ENCODE assay signal across 9 mouse cellular contexts in the genomic region with DNA sequence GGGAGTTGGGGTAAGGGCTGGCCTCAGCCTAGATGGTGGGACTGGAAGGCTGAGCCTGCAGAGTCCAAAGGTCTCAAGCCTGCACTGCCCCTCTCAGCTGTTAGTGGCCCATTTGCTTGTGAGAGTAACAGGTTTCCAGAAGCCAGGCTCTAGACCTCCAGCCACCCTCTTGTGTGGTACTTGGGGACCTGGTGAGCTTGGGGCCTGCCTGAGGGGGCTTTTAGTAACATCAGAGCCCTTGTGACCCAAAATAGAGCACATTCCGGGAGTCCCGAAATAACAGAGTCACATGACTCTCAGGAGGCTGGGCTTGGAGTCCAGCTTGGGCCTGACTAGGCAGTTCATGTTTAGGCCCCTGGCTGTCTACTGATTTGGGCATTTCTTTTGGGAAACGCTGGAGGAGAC. TPM values are rescaled to one million over a fixed set of nuclear protein-coding genes. Genes with fewer than 3 reads are reported as not detected.
DNase-seq lines count a peak whose midpoint lies in the region; ATAC-seq and TF ChIP-seq lines count a peak whose summit lies in the region.
"Had no signal": no experiment of that assay in that cellular context is flagged by ENCODE, and none has a peak within 500 bp of the region (broad histone marks: within the 10 kb centered on the region; RNA-seq: fewer than 3 reads in every experiment).

No protein-coding gene starts in this region.

- DNase-seq in gastrocnemius, adult 2 months = peak; percentile 78
- no peak for DNase-seq in gastrocnemius, postnatal 4 days (ENCODE audit: low spot score in 2 of 2)
- DNase-seq in heart, adult 2 months = peak; percentile 74 to 77
- DNase-seq in kidney, adult 8-10 months = peak; percentile 68 to 69
- no peak for DNase-seq in cerebellum, postnatal 10 days
- DNase-seq in left cerebral cortex, postnatal 4 days = no peak

- H3K4me3 ChIP-seq in gastrocnemius, adult 2 months = peak overlapping the region; percentile 91
- peak overlapping the region; percentile 92 for H3K4me3 ChIP-seq in heart, adult 2 months
- no peak overlapping the region; the same call in 1 of the 2 replicates for H3K4me3 ChIP-seq in midbrain, embryonic 12.5 days

- peaks cover 12% of the 10 kb centered on the region for H3K79me2 ChIP-seq in heart, adult 2 months (replicated peaks; ENCODE audit: control insufficient read depth, insufficient read depth, low read length)

- H3K27ac ChIP-seq in gastrocnemius, adult 2 months = peak overlapping the region; percentile 97
- H3K27ac ChIP-seq in heart, adult 2 months = peak overlapping the region; percentile 87
- peak overlapping the region; percentile 42; the same call in 1 of the 2 replicates for H3K27ac ChIP-seq in midbrain, embryonic 12.5 days (replicated peaks)

- H3K4me1 ChIP-seq in heart, adult 2 months (ENCODE audit: control insufficient read depth, insufficient read depth, low read length) = peaks cover 47% of the 10 kb centered on the region
- H3K4me1 ChIP-seq in midbrain, embryonic 12.5 days = peaks cover 65% of the 10 kb centered on the region

- no peak for TF ChIP-seq CTCF in gastrocnemius, adult 2 months (IDR thresholded peaks at IDR 0.05)
- TF ChIP-seq CTCF in heart, adult 2 months (IDR thresholded peaks at IDR 0.05) = no peak

- H3K9me3 ChIP-seq in midbrain, embryonic 12.5 days = no peaks in the 10 kb centered on the region

- H3K36me3 ChIP-seq in heart, adult 2 months (ENCODE audit: control insufficient read depth, insufficient read depth, low read length) = no peaks in the 10 kb centered on the region
- no peaks in the 10 kb centered on the region for H3K36me3 ChIP-seq in midbrain, embryonic 12.5 days
- H3K36me3 ChIP-seq: G1E had no signal

- peak overlapping the region; percentile 89 for H3K4me2 ChIP-seq in midbrain, embryonic 12.5 days (replicated peaks)

- peak; percentile 59; the same call in 1 of the 2 replicates for TF ChIP-seq POLR2A in heart, adult 2 months (IDR thresholded peaks at IDR 0.05; ENCODE audit: insufficient read depth, low read depth, low read length)

- 0% methylated on average over 3 of the region's 3 CpGs for WGBS in heart, adult 2 months
- 19% methylated on average over 3 of the region's 3 CpGs for WGBS in midbrain, embryonic 12.5 days

- intact Hi-C loops in gastrocnemius, adult 2 months (cut with DNase I) = loop anchor here (5.0 kb wide), 3 partner anchors 63 to 127 kb away; no protein-coding TSS in a partner anchor
- intact Hi-C loops in heart, adult 2 months (cut with DNase I) = loop anchor here (5.0 kb wide), 3 partner anchors 82 to 127 kb away; no protein-coding TSS in a partner anchor
- intact Hi-C loops in left cerebral cortex, postnatal 4 days (cut with DNase I) = loop anchor here (5.0 kb wide), 1 partner anchor 107 kb away; no protein-coding TSS in a partner anchor

- TF ChIP-seq EP300 in heart, adult 2 months (IDR thresholded peaks at IDR 0.05; ENCODE audit: insufficient read depth, low read depth, low read length) = peak; percentile 47; the same call in 1 of the 2 replicates

- peak overlapping the region; percentile 68 for H3K9ac ChIP-seq in heart, adult 2 months (ENCODE audit: low read depth, low read length)
- peak overlapping the region; percentile 88 for H3K9ac ChIP-seq in midbrain, embryonic 12.5 days (replicated peaks)

- no peak for ATAC-seq in midbrain, embryonic 12.5 days (ENCODE audit: low FRiP score, low read depth)
- ATAC-seq in megakaryocyte progenitor cell, adult 5-6 weeks (replicated peaks; ENCODE audit: poor library complexity) = no peak

- H3K27me3 ChIP-seq in heart, adult 2 months (ENCODE audit: control insufficient read depth, insufficient read depth, low read length) = no peaks in the 10 kb centered on the region
- peaks cover 29% of the 10 kb centered on the region; the same call in 1 of the 2 replicates for H3K27me3 ChIP-seq in midbrain, embryonic 12.5 days

RNA-seq across cellular contexts. Expression of a gene that starts 3.4 kb away (rescaled TPM):
- total RNA-seq in gastrocnemius, adult 2 months (2021) = 100 to 1,000 TPM; 118 to 120 TPM
- total RNA-seq in gastrocnemius, postnatal 4 days (2021) = 10 to 100 TPM; 59.0 to 60.2 TPM
- total RNA-seq in heart, adult 2 months (2021) = 10 to 100 TPM; 45.1 to 52.0 TPM
- 42.7 and 52.6 TPM in 2 replicates for polyA plus RNA-seq in heart, adult 2 months (2012; rRNA removed)
- polyA plus RNA-seq in midbrain, embryonic 12.5 days (2016; fragmentation: Nextera tagmentation; extraction: Ambion mirVana) = 8.3 and 9.5 TPM in 2 replicates
- total RNA-seq in megakaryocyte progenitor cell, adult 5-6 weeks (2015) = 1.1 and 1.2 TPM in 2 replicates
- 1.9 and 2.5 TPM in 2 replicates for total RNA-seq in megakaryocyte progenitor cell, adult 5-6 weeks (2017)
- 10 to 100 TPM in 1 of 2 experiments, 1 to 10 TPM in 1; 8.8 to 12.8 TPM for total RNA-seq in left cerebral cortex, postnatal 4 days (2021)
- polyA plus RNA-seq: G1E had no signal

Comparison
In these comparisons a context has a peak if more than half of its experiments do, and no peak if none do; other contexts are left out.
1. DNase-seq: peak in gastrocnemius, adult 2 months (single experiment), heart, adult 2 months (2 of 2) and kidney, adult 8-10 months (2 of 2); none in gastrocnemius, postnatal 4 days (0 of 2), cerebellum, postnatal 10 days (0 of 2) and left cerebral cortex, postnatal 4 days (single experiment).
2. H3K27ac ChIP-seq: peak in every context shown above with its lines; median percentile 97 in gastrocnemius, adult 2 months; 87 in heart, adult 2 months; 42 in midbrain, embryonic 12.5 days.